Mouse (Mus musculus) myocyte (in vitro differentiated cells): ENCODE results near the gene Krt84.

Experiments
- CEBPB ChIP-seq: IDR thresholded peaks from 2 replicates; pipeline ENCODE4 v1.6.1; 2011; ENCODE audit warnings: mild to moderate bottlenecking, moderate library complexity; ENCODE audit not compliant: poor library complexity, insufficient read depth, severe bottlenecking
- E2F4 ChIP-seq: IDR thresholded peaks from one replicate; pipeline ENCODE4 v1.6.1; 2011; ENCODE audit warnings: mild to moderate bottlenecking, control low read depth, moderate library complexity; ENCODE audit not compliant: insufficient read depth
- MAX ChIP-seq: IDR thresholded peaks from one replicate; pipeline ENCODE4 v1.6.1; 2011; ENCODE audit warnings: low read depth, mild to moderate bottlenecking, control low read depth
- POLR2A ChIP-seq: IDR thresholded peaks from one replicate; pipeline ENCODE4 v1.6.1; 2011; ENCODE audit warnings: low read depth, mild to moderate bottlenecking, control low read depth, moderate library complexity; ENCODE audit not compliant: insufficient read length
- POLR2AphosphoS2 ChIP-seq: IDR thresholded peaks from one replicate; pipeline ENCODE4 v1.6.1; 2011; ENCODE audit warnings: low read depth, control low read depth; ENCODE audit not compliant: insufficient read length
- SRF ChIP-seq: IDR thresholded peaks from one replicate; pipeline ENCODE4 v1.6.1; 2011; ENCODE audit warnings: low read depth; ENCODE audit not compliant: control insufficient read depth, insufficient read length
- TCF12 ChIP-seq: IDR thresholded peaks from one replicate; pipeline ENCODE4 v1.6.1; 2011; ENCODE audit warnings: mild to moderate bottlenecking, control low read depth; ENCODE audit not compliant: poor library complexity, insufficient read depth, severe bottlenecking
- USF1 ChIP-seq: IDR thresholded peaks from one replicate; pipeline ENCODE4 v1.6.1; 2011; ENCODE audit warnings: low read depth, mild to moderate bottlenecking, control low read depth, moderate library complexity

DNA sequence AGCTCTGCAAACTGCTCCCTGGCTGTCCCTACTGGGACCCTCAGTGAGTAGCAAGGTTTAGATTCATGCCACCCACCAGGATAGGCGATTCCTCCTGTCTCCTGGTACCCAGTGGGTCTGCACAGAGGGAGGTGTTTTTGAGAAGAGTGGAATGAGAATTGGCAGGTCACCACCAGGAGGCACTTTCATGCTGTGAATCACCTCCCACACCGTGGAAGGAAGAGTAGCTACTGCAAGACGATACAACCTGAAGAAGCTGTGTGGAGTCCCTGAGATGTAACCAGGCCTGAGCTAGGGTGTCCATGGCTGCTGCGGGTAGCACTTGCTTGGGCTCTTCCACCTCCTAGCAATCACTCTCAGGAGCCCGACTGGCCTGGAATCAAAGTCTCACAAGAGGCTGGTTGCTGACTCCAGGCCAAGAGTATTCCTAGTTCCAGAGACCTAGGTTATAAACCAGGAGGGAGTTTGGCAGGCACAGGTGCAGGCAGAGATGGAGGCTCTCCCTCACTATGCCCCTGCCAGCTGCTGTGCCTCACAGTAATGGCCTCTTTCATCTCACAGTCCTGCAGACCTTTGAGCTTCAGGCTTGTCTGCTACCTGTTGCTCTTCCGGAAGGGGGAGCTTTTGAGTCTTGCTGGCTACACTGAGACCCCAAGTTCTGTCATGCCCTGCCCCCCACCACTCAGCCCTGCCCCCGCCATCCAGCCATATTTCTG is 5.4 kb upstream of the Krt84 start:
- no peak for TF ChIP-seq USF1
- TF ChIP-seq CEBPB: no peak
- TF ChIP-seq POLR2AphosphoS2: no peak
- no peak for TF ChIP-seq POLR2A
- no peak for TF ChIP-seq MAX
- no peak for TF ChIP-seq E2F4
- no peak for TF ChIP-seq TCF12
- no peak for TF ChIP-seq SRF
